Mouse (Mus musculus) forebrain, embryonic 11.5 days (tissue): ENCODE data around the gene Cnga4. TPM values are rescaled to one million over a fixed set of nuclear protein-coding genes. Genes with fewer than 3 reads are reported as not detected.
A peak's percentile ranks its signal among the peaks of the same experiment; 100 is the strongest.

Experiments
- ATAC-seq: fragments of 200-750 bp; cut with Nextera tagmentation; replicated peaks from 2 replicates; pipeline ENCODE4 v1.8.0; 2017; ENCODE audit warnings: moderate TSS enrichment; ENCODE audit not compliant: low FRiP score
- DNase-seq: peaks from one replicate; pipeline ENCODE4 v3.0.0-alpha.2; 2017; ENCODE audit warnings: low spot score
- H3K27ac ChIP-seq: fragments of 300-500 bp; sonication (generic); 2 replicates; pipeline ENCODE4 v1.5.1; 2014; ENCODE audit warnings: low read depth, low read length
- H3K27me3 ChIP-seq: fragments of 300-500 bp; sonication (generic); 2 replicates; pipeline ENCODE4 v1.6.1; 2014; ENCODE audit warnings: mild to moderate bottlenecking, low read length, mixed read lengths; ENCODE audit not compliant: control insufficient read depth, insufficient read depth
- H3K36me3 ChIP-seq: fragments of 300-500 bp; sonication (generic); 2 replicates; pipeline ENCODE4 v1.6.1; 2014; ENCODE audit warnings: mild to moderate bottlenecking, low read length, moderate library complexity, mixed read lengths; ENCODE audit not compliant: control insufficient read depth, insufficient read depth
- H3K4me1 ChIP-seq: fragments of 300-500 bp; sonication (generic); replicated peaks from 2 replicates; pipeline ENCODE4 v1.6.1; 2014; ENCODE audit warnings: low read length, mixed read lengths; ENCODE audit not compliant: control insufficient read depth, insufficient read depth
- H3K4me2 ChIP-seq: fragments of 300-500 bp; sonication (generic); 2 replicates; pipeline ENCODE4 v1.6.1; 2014; ENCODE audit warnings: low read depth, mild to moderate bottlenecking, low read length, moderate library complexity, mixed read lengths; ENCODE audit not compliant: severe bottlenecking
- H3K4me3 ChIP-seq: fragments of 300-500 bp; sonication (generic); 2 replicates; pipeline ENCODE4 v1.5.1; 2014; ENCODE audit warnings: low read depth, low read length
- H3K9ac ChIP-seq: fragments of 300-500 bp; sonication (generic); 2 replicates; pipeline ENCODE4 v1.6.1; 2014; ENCODE audit warnings: low read length
- H3K9me3 ChIP-seq: fragments of 300-500 bp; sonication (generic); 2 replicates; pipeline ENCODE4 v1.6.1; 2016; ENCODE audit warnings: low read length, mixed read lengths; ENCODE audit not compliant: control insufficient read depth
- WGBS: fragments of 180-500 bp; shearing (Covaris S2); extraction: QIAGEN DNeasy Blood & Tissue Kit; methylation state at CpG from one replicate; pipeline ENCODE4 v1.1.7; 2014; 5-methylcytosine and 5-hydroxymethylcytosine counted together
- polyA plus RNA-seq: library from polyadenylated mRNA; unstranded; fragments of >200 nt; fragmentation: Nextera tagmentation; extraction: Ambion mirVana; gene quantifications from 2 replicates; pipeline ENCODE4 v1.2.1, GENCODE M21; 2014

Gene Cnga4
- polyA plus RNA-seq, 1 experiment from 2014 or later: 0.15 TPM

DNA sequence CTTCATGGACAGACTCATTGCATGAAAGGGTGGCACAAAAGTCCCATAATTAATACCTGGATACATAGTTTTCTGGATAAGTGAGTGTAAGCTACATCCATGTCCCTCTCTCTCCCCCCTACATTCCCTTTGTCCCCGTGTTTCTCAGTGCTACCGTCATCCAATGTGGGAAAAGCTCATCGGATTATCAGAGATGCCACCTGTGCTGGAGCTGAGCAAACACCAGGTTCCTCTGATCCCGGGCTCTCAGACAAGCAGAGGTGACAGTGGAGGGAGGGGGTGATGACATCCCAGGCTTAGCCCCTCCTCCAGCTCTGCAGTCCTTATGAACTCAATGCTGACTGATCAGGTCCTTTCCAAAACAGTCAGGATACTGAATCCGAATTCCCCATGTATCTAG, 20.0 kb downstream of the Cnga4 start:
- no peak overlapping the region for H3K9ac ChIP-seq
- WGBS: 39% methylated on average over 5 of the region's 5 CpGs
- DNase-seq (no peak), ATAC-seq (no peak)
- H3K4me2 ChIP-seq: no peak overlapping the region
- H3K9me3 ChIP-seq: no peaks in the 10 kb centered on the region
- H3K36me3 ChIP-seq: no peaks in the 10 kb centered on the region
- H3K27me3 ChIP-seq: peaks cover 11% of the 10 kb centered on the region
- H3K27ac ChIP-seq: no peak overlapping the region
- peaks cover 4% of the 10 kb centered on the region; the same call in 1 of the 2 replicates for H3K4me1 ChIP-seq
- H3K4me3 ChIP-seq: no peak overlapping the region

DNA sequence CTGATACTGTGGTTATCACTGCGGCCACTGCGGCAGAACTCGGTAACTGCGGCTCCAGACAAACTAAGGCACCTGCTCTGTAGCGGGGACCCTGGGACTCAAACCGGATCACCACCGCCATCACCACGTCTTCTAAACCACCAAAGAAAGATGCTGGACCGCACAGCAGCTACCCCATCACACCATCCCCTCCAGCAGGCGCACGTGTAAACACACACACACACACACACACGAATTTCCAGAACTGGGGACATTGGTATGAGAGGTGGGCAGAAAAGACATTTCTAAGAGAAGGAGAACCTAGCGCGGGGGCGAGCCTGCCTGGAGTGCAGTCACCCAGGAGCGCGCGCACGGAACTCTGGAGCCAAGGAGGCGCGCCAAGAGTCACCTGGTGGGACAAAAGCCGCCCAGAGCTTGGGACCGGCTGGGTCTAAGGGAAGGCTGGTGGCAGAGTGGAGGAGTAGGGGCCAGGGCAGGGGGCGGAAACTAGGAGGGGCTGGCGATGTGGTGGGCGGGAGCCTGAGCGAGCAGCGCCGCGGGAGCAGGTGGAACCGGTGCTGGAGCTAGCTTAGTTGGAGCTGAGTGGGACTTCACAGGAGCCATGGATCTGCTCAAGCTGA, 21.2 kb downstream of the Cnga4 start, which contains the start of gene Cckbr:
Gene Cckbr (plus strand): TSS at position 308 of the 620 bp plus-strand sequence.
- H3K9ac ChIP-seq: peak within 1 kb of the TSS; percentile 55
- ATAC-seq (peak; percentile 90), DNase-seq (peak; percentile 71)
- 1% methylated on average over 31 of the region's 31 CpGs for WGBS
- no peaks in the 10 kb centered on the region for H3K9me3 ChIP-seq
- peaks cover 4% of the 10 kb centered on the region; the same call in 1 of the 2 replicates for H3K4me1 ChIP-seq
- H3K27me3 ChIP-seq: peaks cover 11% of the 10 kb centered on the region
- H3K27ac ChIP-seq: no peak within 1 kb of the TSS
- no peaks in the 10 kb centered on the region for H3K36me3 ChIP-seq
- H3K4me2 ChIP-seq: peak within 1 kb of the TSS; percentile 79
- H3K4me3 ChIP-seq: peak within 1 kb of the TSS; percentile 45

DNA sequence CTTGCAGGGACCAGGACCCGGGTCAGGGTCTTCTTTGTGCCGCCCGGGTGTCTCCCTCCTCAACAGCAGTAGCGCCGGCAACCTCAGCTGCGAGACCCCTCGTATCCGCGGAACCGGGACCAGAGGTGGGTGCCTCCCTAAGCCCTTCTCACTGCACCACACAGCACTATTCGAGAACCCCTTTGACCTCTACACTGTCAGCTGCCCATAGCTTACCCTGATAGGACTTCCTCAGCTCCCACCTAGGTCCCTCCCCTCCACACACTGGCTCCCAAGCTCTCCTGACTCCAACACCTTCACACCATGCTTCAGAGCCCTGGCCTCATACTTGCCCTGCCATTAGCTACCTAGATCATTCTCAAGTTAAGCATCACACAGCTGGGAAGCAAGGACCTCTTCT, 21.7 kb downstream of the Cnga4 start:
- H3K4me1 ChIP-seq: peaks cover 4% of the 10 kb centered on the region; the same call in 1 of the 2 replicates
- H3K9ac ChIP-seq: peak overlapping the region; percentile 55
- no peaks in the 10 kb centered on the region for H3K36me3 ChIP-seq
- H3K27me3 ChIP-seq: peaks cover 11% of the 10 kb centered on the region
- H3K4me2 ChIP-seq: peak overlapping the region; percentile 79
- no peaks in the 10 kb centered on the region for H3K9me3 ChIP-seq
- peak overlapping the region; percentile 45 for H3K4me3 ChIP-seq
- DNase-seq: no peak
- WGBS: 0% methylated on average over 11 of the region's 11 CpGs
- peak; percentile 56 for ATAC-seq
- H3K27ac ChIP-seq: no peak overlapping the region

DNA sequence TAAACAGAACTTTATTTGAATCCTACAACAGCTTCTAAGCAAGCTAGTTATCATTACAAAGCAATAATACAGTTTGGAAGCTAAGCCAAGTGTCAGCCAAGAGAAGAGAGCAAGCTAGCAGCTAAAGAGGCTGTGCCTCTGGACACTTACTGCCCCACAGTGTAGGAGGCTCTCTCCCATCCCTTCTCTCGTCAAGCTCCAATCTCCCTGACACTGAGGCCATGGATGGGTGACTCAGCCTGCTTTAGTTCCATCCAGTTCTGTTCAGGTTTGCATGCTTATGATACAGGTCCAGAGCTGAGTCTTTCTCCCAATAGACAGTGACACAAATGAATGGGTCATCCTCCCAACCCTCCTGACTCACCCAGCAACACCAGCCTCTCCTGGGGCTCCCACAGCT, 27.7 kb downstream of the Cnga4 start:
- Histone ChIP-seq H3K9me3 (no peaks in the 10 kb centered on the region), H3K4me3 (no peak overlapping the region), H3K9ac (no peak overlapping the region), H3K36me3 (no peaks in the 10 kb centered on the region), H3K27me3 (no peaks in the 10 kb centered on the region; the same call in 1 of the 2 replicates), H3K27ac (no peak overlapping the region), H3K4me1 (no peaks in the 10 kb centered on the region), H3K4me2 (no peak overlapping the region)
- no peak for ATAC-seq
- WGBS: 61% methylated on average over 1 of the region's 1 CpGs
- DNase-seq: no peak

DNA sequence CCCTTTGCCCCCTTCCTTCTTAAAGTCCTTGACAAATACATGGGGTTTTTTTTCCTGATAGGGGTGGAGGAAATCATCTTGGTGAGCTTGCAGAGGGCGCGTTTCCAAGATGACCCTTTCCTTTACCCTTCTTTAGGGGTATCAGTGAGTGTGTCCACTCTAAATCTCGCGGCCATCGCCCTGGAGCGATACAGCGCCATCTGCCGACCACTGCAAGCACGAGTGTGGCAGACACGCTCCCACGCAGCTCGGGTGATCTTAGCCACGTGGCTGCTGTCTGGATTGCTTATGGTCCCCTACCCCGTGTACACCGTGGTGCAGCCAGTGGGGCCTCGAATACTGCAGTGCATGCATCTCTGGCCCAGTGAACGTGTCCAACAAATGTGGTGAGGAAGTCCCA, 29.5 kb downstream of the Cnga4 start:
- no peak overlapping the region for H3K4me2 ChIP-seq
- H3K9ac ChIP-seq: no peak overlapping the region
- H3K4me1 ChIP-seq: no peaks in the 10 kb centered on the region
- H3K27me3 ChIP-seq: no peaks in the 10 kb centered on the region
- H3K9me3 ChIP-seq: no peaks in the 10 kb centered on the region
- no peak overlapping the region for H3K27ac ChIP-seq
- 83% methylated on average over 17 of the region's 17 CpGs for WGBS
- H3K36me3 ChIP-seq: no peaks in the 10 kb centered on the region
- no peak overlapping the region for H3K4me3 ChIP-seq
- DNase-seq (no peak), ATAC-seq (no peak)

DNA sequence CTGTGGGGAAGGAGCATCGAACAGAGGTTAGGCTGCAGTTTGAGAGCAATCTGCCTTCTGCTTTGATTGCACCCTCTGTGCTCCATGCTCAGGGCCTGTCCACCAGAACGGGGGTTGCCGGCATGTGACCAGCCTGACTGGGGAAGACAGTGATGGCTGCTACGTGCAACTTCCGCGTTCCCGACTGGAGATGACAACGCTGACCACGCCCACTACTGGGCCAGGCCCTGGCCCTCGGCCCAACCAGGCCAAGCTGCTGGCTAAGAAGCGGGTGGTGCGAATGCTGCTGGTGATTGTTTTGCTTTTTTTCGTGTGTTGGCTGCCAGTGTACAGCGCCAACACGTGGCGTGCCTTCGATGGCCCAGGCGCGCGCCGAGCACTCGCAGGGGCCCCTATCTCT, 30.4 kb downstream of the Cnga4 start:
- H3K9ac ChIP-seq: no peak overlapping the region
- no peaks in the 10 kb centered on the region for H3K9me3 ChIP-seq
- no peaks in the 10 kb centered on the region for H3K4me1 ChIP-seq
- WGBS: 91% methylated on average over 22 of the region's 22 CpGs
- ATAC-seq (0 out of 2 replicates have a peak, but pooled peaks have one; percentile 49), DNase-seq (no peak)
- no peaks in the 10 kb centered on the region for H3K27me3 ChIP-seq
- H3K36me3 ChIP-seq: no peaks in the 10 kb centered on the region
- H3K27ac ChIP-seq: no peak overlapping the region
- H3K4me2 ChIP-seq: no peak overlapping the region
- H3K4me3 ChIP-seq: no peak overlapping the region

DNA sequence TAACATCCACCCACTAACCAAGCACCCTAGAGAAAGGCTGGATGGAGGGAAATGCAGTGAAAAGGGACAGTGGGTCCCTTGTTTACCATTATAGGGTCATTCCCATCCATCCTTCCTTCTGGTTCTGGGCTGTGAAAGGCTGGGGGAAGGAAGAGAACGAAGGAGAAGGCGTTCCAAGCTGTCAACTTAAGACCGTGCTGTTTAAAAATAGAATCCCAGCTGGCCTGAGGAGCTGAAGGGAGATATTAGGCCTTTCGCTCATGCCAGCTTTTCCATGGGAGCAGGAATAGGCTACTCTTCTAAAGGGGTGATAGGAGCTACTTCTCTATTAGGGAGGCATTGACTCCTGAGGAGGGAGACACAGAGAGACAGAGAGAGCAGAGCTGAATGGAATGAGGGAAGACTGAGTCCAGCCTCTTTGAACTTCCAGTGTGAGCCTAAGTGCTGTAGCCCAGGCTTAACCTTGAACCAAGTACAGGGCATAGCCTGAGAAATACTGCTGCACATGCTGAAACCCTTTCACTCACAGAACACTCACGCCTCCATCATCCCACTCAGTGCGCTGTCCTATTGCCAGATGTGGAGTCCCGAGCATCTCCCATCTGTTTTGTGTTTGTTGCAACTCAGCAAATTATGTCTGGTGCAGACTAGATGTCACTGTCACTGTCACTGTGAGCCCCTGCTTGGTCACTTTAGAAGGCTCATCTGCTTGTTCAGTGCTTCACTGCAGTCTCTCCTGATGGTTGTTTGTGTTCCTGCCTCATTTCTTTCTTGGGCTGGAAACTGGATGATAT, 33.8 kb downstream of the Cnga4 start:
- DNase-seq (no peak), ATAC-seq (no peak)
- H3K9me3 ChIP-seq: no peaks in the 10 kb centered on the region
- H3K9ac ChIP-seq: no peak overlapping the region
- H3K4me3 ChIP-seq: no peak overlapping the region
- no peaks in the 10 kb centered on the region for H3K36me3 ChIP-seq
- H3K4me1 ChIP-seq: no peaks in the 10 kb centered on the region
- no peak overlapping the region for H3K27ac ChIP-seq
- no peak overlapping the region for H3K4me2 ChIP-seq
- H3K27me3 ChIP-seq: no peaks in the 10 kb centered on the region
- 89% methylated on average over 7 of the region's 7 CpGs for WGBS

DNA sequence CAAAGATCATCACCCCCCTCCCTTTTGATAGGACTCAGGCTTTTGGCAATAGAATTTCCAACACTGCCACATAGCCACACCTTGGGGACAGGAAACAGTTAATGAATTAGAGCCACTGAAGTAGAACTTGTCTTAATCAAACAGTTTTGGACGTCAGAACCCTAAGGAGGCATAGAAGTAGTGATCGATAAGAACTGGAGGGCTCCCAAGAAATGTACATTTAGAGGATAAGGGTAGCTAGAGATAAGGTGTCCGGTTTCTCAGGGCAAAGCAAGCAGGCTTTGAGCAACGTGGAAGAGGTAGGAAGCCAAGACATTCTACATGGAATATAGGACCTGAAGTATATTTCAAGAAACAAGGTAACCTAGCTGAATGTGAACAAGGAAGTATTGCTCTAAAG, 37.1 kb downstream of the Cnga4 start:
- no peaks in the 10 kb centered on the region for H3K27me3 ChIP-seq
- H3K36me3 ChIP-seq: no peaks in the 10 kb centered on the region
- H3K4me2 ChIP-seq: no peak overlapping the region
- no peak overlapping the region for H3K4me3 ChIP-seq
- ATAC-seq: no peak
- no peak overlapping the region for H3K9ac ChIP-seq
- H3K27ac ChIP-seq: no peak overlapping the region
- 68% methylated on average over 4 of the region's 4 CpGs for WGBS
- no peaks in the 10 kb centered on the region for H3K9me3 ChIP-seq
- no peak for DNase-seq
- no peaks in the 10 kb centered on the region for H3K4me1 ChIP-seq
